Mouse (Mus musculus) olfactory bulb, adult 2 months (tissue): ENCODE measurements at regions not wholly inside any gene's neighbourhood (a gene's known extent, or its start where the extent isn't known, plus 50 kb on each side); places are given as distances from the start of the nearest gene placed in this dataset.

Source experiments
- CTCF ChIP-seq: fragments of 200-500 bp; IDR thresholded peaks from 2 replicates; pipeline ENCODE4 v1.5.1; 2012; ENCODE audit warnings: low read depth, mild to moderate bottlenecking, low read length, moderate library complexity; ENCODE audit not compliant: insufficient read depth
- POLR2A ChIP-seq: fragments of 200-500 bp; IDR thresholded peaks from 2 replicates; pipeline ENCODE4 v1.6.1; 2012; ENCODE audit warnings: mild to moderate bottlenecking, low read depth, low read length, moderate library complexity; ENCODE audit not compliant: insufficient read depth

GRCm38 (mm10) chr14:60443821-60444551 lies 70.9 kb downstream of the Amer2 start:
- TF ChIP-seq CTCF (no peak), POLR2A (no peak)
